Mouse (Mus musculus) thymus, adult 2 months (tissue): ENCODE measurements around the gene Copz2.

Source experiments
- CTCF ChIP-seq: fragments of 200-500 bp; IDR thresholded peaks from 2 replicates; pipeline ENCODE4 v1.5.1; 2012; ENCODE audit warnings: mild to moderate bottlenecking, control low read depth, low read length, moderate library complexity, borderline replicate concordance; ENCODE audit not compliant: control insufficient read depth, poor library complexity, insufficient read depth; ENCODE audit errors: extremely low read depth
- POLR2A ChIP-seq: fragments of 200-500 bp; IDR thresholded peaks from 2 replicates; pipeline ENCODE4 v1.6.1; 2012; ENCODE audit warnings: mild to moderate bottlenecking, low read length, control low read depth, moderate library complexity; ENCODE audit not compliant: control insufficient read depth, poor library complexity, insufficient read depth; ENCODE audit errors: extremely low read depth

DNA sequence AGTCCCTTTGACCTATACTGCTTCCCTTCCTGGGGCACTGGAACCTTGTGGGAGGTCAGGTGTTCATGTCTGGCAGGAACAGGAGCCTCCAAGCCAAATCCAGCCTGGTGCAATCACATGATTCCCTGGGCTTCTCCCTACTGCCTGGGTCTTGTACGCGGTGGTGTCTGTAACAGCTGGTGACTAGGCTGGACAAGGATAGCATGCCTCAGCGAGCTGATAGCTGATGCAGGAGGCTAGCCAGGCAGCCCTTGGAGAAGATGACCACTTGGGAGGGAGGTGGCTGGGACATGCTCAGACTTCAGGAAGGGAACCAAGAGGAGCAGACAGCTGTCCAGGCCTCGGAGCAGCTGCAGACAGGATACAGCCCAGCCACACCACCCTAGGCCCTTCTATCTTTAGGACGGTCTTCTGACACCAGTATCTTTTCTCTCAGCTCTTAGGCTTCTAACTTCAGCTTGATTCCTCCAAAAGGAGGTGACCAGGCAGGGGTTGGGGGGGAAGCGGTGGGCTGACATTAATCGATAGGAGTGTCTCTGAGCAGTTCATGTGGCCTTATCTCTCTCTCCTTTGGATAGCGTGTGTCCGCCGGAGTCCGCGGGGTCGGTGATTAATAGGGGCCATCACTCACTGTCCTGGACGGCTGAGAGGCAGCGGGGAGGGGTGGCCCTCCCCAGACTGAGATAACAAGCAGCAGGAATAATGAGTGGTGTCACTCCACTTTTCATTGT is 56.9 kb downstream of the Copz2 start:
- TF ChIP-seq POLR2A = no peak
- TF ChIP-seq CTCF = no peak
